Mouse (Mus musculus): ENCODE data around the gene Hemgn. TPM values are rescaled to one million over a fixed set of nuclear protein-coding genes. Genes with fewer than 3 reads are reported as not detected.
A peak's percentile ranks its signal among the peaks of the same experiment; 100 is the strongest.

Hemgn gene
- total RNA-seq, 1 experiment from 2014 or later = 0.95 TPM

GRCm38 (mm10) chr4:46369070-46369469 is 44.2 kb downstream of the Hemgn start:
- no peak for ATAC-seq (replicated peaks; ENCODE audit: insufficient number of reproducible peaks, low FRiP score, low TSS enrichment, poor library complexity, severe bottlenecking)

GRCm38 (mm10) chr4:46367487-46367959 is 45.8 kb downstream of the Hemgn start:
- no peak for ATAC-seq (replicated peaks; ENCODE audit: insufficient number of reproducible peaks, low FRiP score, low TSS enrichment, poor library complexity, severe bottlenecking)

GRCm38 (mm10) chr4:46364360-46364759 is 48.9 kb downstream of the Hemgn start:
- ATAC-seq (replicated peaks; ENCODE audit: insufficient number of reproducible peaks, low FRiP score, low TSS enrichment, poor library complexity, severe bottlenecking) = no peak

GRCm38 (mm10) chr4:46361258-46361657 is 52.0 kb downstream of the Hemgn start:
- ATAC-seq (replicated peaks; ENCODE audit: insufficient number of reproducible peaks, low FRiP score, low TSS enrichment, poor library complexity, severe bottlenecking) = no peak

GRCm38 (mm10) chr4:46359539-46360253 is 53.6 kb downstream of the Hemgn start:
- ATAC-seq (replicated peaks; ENCODE audit: insufficient number of reproducible peaks, low FRiP score, low TSS enrichment, poor library complexity, severe bottlenecking) = peak; percentile 74

- peak; percentile 54; the same call in 1 of the 2 replicates for ATAC-seq (replicated peaks; ENCODE audit: insufficient number of reproducible peaks, low FRiP score, low TSS enrichment, poor library complexity, severe bottlenecking)
Observed at GRCm38 (mm10) chr4:46356351-46357133, 56.8 kb downstream of the Hemgn start.

- no peak for ATAC-seq (replicated peaks; ENCODE audit: insufficient number of reproducible peaks, low FRiP score, low TSS enrichment, poor library complexity, severe bottlenecking)
Observed at GRCm38 (mm10) chr4:46353045-46353444, 60.3 kb downstream of the Hemgn start.

GRCm38 (mm10) chr4:46349530-46349929 is 63.8 kb downstream of the Hemgn start:
- ATAC-seq (replicated peaks; ENCODE audit: insufficient number of reproducible peaks, low FRiP score, low TSS enrichment, poor library complexity, severe bottlenecking) = no peak

GRCm38 (mm10) chr4:46348897-46349296 is 64.4 kb downstream of the Hemgn start:
- no peak for ATAC-seq (replicated peaks; ENCODE audit: insufficient number of reproducible peaks, low FRiP score, low TSS enrichment, poor library complexity, severe bottlenecking)

GRCm38 (mm10) chr4:46347580-46348515 is 65.5 kb downstream of the Hemgn start:
- no peak for ATAC-seq (replicated peaks; ENCODE audit: insufficient number of reproducible peaks, low FRiP score, low TSS enrichment, poor library complexity, severe bottlenecking)

- no peak for ATAC-seq (replicated peaks; ENCODE audit: insufficient number of reproducible peaks, low FRiP score, low TSS enrichment, poor library complexity, severe bottlenecking)
Observed at GRCm38 (mm10) chr4:46347141-46347540, 66.2 kb downstream of the Hemgn start.

GRCm38 (mm10) chr4:46346221-46346620 is 67.1 kb downstream of the Hemgn start:
- no peak for ATAC-seq (replicated peaks; ENCODE audit: insufficient number of reproducible peaks, low FRiP score, low TSS enrichment, poor library complexity, severe bottlenecking)

GRCm38 (mm10) chr4:46345773-46346100 is 67.6 kb downstream of the Hemgn start:
- ATAC-seq (replicated peaks; ENCODE audit: insufficient number of reproducible peaks, low FRiP score, low TSS enrichment, poor library complexity, severe bottlenecking) = no peak

- ATAC-seq (replicated peaks; ENCODE audit: insufficient number of reproducible peaks, low FRiP score, low TSS enrichment, poor library complexity, severe bottlenecking) = no peak
Observed at GRCm38 (mm10) chr4:46345056-46345772, 68.1 kb downstream of the Hemgn start.

- ATAC-seq (replicated peaks; ENCODE audit: insufficient number of reproducible peaks, low FRiP score, low TSS enrichment, poor library complexity, severe bottlenecking) = 0 out of 2 replicates have a peak, but pooled peaks have one; percentile 9
Observed at GRCm38 (mm10) chr4:46344288-46344687, 69.0 kb downstream of the Hemgn start.
